Mouse (Mus musculus) small intestine, adult 2 months (tissue): ENCODE results near the gene Cpa2.

Experiments used
- CTCF ChIP-seq: fragments of 200-500 bp; IDR thresholded peaks from 2 replicates; pipeline ENCODE4 v1.5.1; 2012; ENCODE audit warnings: low read depth, mild to moderate bottlenecking, control low read depth, inconsistent platforms, low read length, moderate library complexity, mixed read lengths; ENCODE audit not compliant: insufficient replicate concordance, insufficient read length; ENCODE audit errors: extremely low read depth
- POLR2A ChIP-seq: fragments of 200-500 bp; IDR thresholded peaks from 2 replicates; pipeline ENCODE4 v1.6.1; 2012; ENCODE audit warnings: low read depth, mild to moderate bottlenecking, control low read depth, inconsistent platforms, low read length, moderate library complexity

DNA sequence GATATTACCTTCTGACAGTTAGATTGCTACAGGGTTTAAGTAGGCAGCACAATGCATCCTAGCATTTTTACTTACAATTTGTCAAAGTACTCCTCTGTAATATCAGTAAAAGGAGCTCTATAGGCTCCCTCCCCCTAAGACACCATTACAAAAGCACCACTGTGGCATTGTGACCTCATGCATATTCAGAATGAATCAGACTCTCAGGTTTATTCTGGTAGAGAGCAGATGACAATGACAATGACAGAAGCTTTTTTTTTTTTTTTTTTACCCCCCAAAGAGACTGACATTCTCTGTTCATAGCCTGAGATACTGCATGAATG, 9.8 kb downstream of the Cpa2 start:
- TF ChIP-seq CTCF (no peak), POLR2A (no peak)
